Mouse (Mus musculus): ENCODE results near the gene Fam81b. TPM values are rescaled to one million over a fixed set of nuclear protein-coding genes. Genes with fewer than 3 reads are reported as not detected.

Gene Fam81b
- polyA plus RNA-seq, 1 experiment from 2014 or later, result 1.6 TPM

DNA sequence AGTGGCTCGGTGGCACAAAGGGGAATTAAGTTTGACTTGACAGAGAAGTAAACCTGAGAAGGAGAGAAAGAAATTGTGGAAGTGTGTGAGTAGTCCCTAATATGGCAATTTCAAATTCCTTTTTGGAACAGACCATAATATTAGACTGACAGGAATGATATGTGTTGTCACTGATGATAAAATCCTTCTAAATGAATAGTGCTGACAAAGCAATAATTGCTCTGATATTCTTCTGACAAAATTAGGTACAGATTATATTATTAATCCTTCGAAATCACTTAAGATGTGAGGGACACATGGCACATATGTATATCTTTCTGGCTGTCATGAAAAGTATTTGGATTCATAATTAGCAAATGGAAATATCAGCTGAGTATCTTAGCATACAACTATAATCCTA, 89.9 kb downstream of the Fam81b start:
- no peak overlapping the region for H3K27ac ChIP-seq (replicated peaks; ENCODE audit: low read depth, low read length)
- DNase-seq (ENCODE audit: low spot score), result no peak
- H3K9me3 ChIP-seq (ENCODE audit: control insufficient read depth, low read length), result no peaks in the 10 kb centered on the region
- ATAC-seq (ENCODE audit: low read depth), result no peak
- no peak overlapping the region for H3K9ac ChIP-seq (ENCODE audit: low read depth, low read length)
- 87% methylated on average over 2 of the region's 2 CpGs for whole genome bisulfite sequencing
- no peaks in the 10 kb centered on the region for H3K4me1 ChIP-seq (ENCODE audit: control insufficient read depth, insufficient read depth, low read length)
- H3K27me3 ChIP-seq (replicated peaks; ENCODE audit: control insufficient read depth, insufficient read depth, low read length), result no peaks in the 10 kb centered on the region
- no peaks in the 10 kb centered on the region for H3K36me3 ChIP-seq (ENCODE audit: control insufficient read depth, insufficient read depth, low read length)
- H3K4me3 ChIP-seq (ENCODE audit: low read depth, low read length), result no peak overlapping the region
- H3K4me2 ChIP-seq (ENCODE audit: low read depth, low read length), result no peak overlapping the region

DNA sequence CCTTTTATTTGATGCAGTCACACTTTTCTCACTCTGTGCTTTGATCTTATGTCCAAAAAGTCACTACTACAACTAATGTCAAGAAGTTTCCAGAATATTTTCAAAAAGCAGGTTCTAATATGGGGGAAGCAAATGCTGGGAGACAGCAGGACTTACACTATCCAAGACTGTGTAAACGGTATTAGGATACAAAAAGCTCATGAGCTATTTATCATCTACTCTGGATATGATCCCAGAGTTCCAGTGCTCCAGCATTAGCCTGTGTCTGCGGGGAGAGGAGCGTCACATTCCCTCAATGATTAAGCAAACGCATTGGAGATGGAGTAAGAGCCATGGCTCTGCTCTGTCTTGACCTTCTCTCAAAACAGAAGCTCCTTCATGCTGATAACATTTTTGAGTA, 104.9 kb downstream of the Fam81b start:
- no peak overlapping the region for H3K4me2 ChIP-seq (ENCODE audit: low read depth, low read length)
- no peaks in the 10 kb centered on the region for H3K4me1 ChIP-seq (ENCODE audit: control insufficient read depth, insufficient read depth, low read length)
- ATAC-seq (ENCODE audit: low read depth) (no peak), DNase-seq (ENCODE audit: low spot score) (no peak)
- 90% methylated on average over 4 of the region's 4 CpGs for WGBS
- H3K36me3 ChIP-seq (ENCODE audit: control insufficient read depth, insufficient read depth, low read length), result peaks cover 4% of the 10 kb centered on the region; the same call in 1 of the 2 replicates
- no peak overlapping the region for H3K9ac ChIP-seq (ENCODE audit: low read depth, low read length)
- H3K4me3 ChIP-seq (ENCODE audit: low read depth, low read length), result no peak overlapping the region
- no peak overlapping the region for H3K27ac ChIP-seq (replicated peaks; ENCODE audit: low read depth, low read length)
- no peaks in the 10 kb centered on the region for H3K27me3 ChIP-seq (replicated peaks; ENCODE audit: control insufficient read depth, insufficient read depth, low read length)
- no peaks in the 10 kb centered on the region for H3K9me3 ChIP-seq (ENCODE audit: control insufficient read depth, low read length)

DNA sequence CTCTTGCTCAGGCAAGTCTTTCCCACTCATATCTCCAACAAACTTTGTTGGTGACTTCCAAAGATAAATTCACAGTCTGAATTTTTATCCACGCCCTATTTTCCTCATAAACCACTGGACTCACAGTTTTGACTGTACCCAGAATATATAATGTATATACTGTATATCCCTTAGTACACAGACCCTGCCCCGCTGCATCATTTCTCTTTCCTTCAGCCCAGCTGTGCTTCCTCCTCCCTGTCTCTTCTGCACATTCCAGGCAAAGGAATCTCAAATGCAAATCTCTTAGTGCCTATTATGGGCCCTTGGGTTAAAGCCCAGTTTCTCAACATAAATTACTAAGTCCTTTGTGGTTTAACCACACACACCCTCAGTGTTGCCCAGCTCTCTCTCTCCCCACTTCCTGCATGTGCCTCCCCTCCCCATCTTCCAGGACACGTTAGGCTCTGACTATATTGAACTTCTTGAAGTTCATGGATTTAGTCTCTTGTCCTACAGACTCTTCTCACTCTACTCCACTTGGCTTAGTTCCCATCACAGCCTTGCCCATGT, 107.5 kb downstream of the Fam81b start:
- Histone ChIP-seq H3K9ac (ENCODE audit: low read depth, low read length) (no peak overlapping the region), H3K4me2 (ENCODE audit: low read depth, low read length) (no peak overlapping the region), H3K9me3 (ENCODE audit: control insufficient read depth, low read length) (no peaks in the 10 kb centered on the region), H3K36me3 (ENCODE audit: control insufficient read depth, insufficient read depth, low read length) (peaks cover 13% of the 10 kb centered on the region; the same call in 1 of the 2 replicates), H3K27me3 (replicated peaks; ENCODE audit: control insufficient read depth, insufficient read depth, low read length) (no peaks in the 10 kb centered on the region), H3K27ac (replicated peaks; ENCODE audit: low read depth, low read length) (no peak overlapping the region), H3K4me3 (ENCODE audit: low read depth, low read length) (no peak overlapping the region), H3K4me1 (ENCODE audit: control insufficient read depth, insufficient read depth, low read length) (no peaks in the 10 kb centered on the region)
- WGBS, result 81% methylated on average over 3 of the region's 3 CpGs
- peak; percentile 29 for DNase-seq (ENCODE audit: low spot score)
- 0 out of 2 replicates have a peak, but pooled peaks have one; percentile 30 for ATAC-seq (ENCODE audit: low read depth)

DNA sequence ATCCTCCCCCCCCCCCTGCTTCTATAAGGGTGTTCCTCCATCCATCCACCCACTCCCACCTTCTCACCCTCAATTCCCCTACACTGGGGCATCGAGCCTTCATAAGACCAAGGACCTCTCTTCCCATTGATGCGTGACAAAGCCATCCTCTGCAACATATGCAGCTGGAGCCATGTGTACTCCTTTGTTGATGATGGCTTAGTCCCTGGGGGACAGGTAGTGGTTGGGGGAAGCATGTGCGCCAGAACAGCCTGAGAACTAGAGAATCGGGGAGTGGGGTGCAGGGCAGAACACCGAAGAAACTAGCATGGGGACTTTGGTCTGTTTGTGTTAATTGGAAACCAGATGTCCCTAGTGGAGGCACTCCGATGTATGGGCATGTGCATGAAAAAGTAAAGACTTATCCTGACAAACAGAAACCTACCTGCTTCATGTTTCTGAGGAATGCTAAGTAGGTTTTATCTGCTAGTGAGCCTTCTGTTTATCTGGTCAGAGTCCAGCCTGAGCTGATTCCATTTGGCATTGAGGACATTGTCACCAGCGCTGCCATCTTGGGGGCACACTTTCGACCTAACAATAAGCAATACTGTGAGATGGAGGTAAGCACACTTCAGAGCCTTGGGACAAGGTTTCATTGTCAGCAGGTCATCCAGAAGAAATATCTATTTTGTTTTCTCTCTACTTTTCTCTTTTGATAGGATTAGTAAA, 109.3 kb downstream of the Fam81b start:
- DNase-seq (ENCODE audit: low spot score) (no peak), ATAC-seq (ENCODE audit: low read depth) (no peak)
- H3K9me3 ChIP-seq (ENCODE audit: control insufficient read depth, low read length), result no peaks in the 10 kb centered on the region
- H3K4me1 ChIP-seq (ENCODE audit: control insufficient read depth, insufficient read depth, low read length), result no peaks in the 10 kb centered on the region
- peaks cover 31% of the 10 kb centered on the region for H3K36me3 ChIP-seq (ENCODE audit: control insufficient read depth, insufficient read depth, low read length)
- 87% methylated on average over 8 of the region's 8 CpGs for WGBS
- no peak overlapping the region for H3K9ac ChIP-seq (ENCODE audit: low read depth, low read length)
- no peak overlapping the region for H3K4me2 ChIP-seq (ENCODE audit: low read depth, low read length)
- no peaks in the 10 kb centered on the region for H3K27me3 ChIP-seq (replicated peaks; ENCODE audit: control insufficient read depth, insufficient read depth, low read length)
- H3K27ac ChIP-seq (replicated peaks; ENCODE audit: low read depth, low read length), result no peak overlapping the region
- no peak overlapping the region for H3K4me3 ChIP-seq (ENCODE audit: low read depth, low read length)

DNA sequence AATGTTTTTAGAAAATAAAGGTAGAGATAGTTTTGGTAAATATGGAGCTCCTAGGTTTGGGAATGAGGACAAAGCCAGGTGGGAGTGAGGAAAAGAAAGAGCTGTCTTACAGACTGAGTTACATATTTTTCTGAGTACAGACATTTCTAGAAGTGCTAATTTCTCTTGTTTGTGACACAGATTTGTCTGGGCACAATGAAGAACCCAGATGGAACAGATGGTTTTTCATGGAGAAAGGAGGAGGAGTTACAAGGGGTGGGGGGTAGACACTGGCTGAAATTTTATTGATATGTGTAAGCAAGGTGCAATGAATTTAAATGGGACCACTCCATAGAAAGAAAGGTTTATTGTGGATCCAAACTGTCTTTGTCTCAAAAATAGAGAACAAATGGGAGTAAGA, 109.9 kb downstream of the Fam81b start:
- Histone ChIP-seq H3K36me3 (ENCODE audit: control insufficient read depth, insufficient read depth, low read length) (peaks cover 37% of the 10 kb centered on the region), H3K27ac (replicated peaks; ENCODE audit: low read depth, low read length) (no peak overlapping the region), H3K9me3 (ENCODE audit: control insufficient read depth, low read length) (no peaks in the 10 kb centered on the region), H3K27me3 (replicated peaks; ENCODE audit: control insufficient read depth, insufficient read depth, low read length) (no peaks in the 10 kb centered on the region), H3K4me2 (ENCODE audit: low read depth, low read length) (no peak overlapping the region), H3K4me3 (ENCODE audit: low read depth, low read length) (no peak overlapping the region), H3K9ac (ENCODE audit: low read depth, low read length) (no peak overlapping the region), H3K4me1 (ENCODE audit: control insufficient read depth, insufficient read depth, low read length) (no peaks in the 10 kb centered on the region)
- DNase-seq (ENCODE audit: low spot score) (no peak), ATAC-seq (ENCODE audit: low read depth) (no peak)

DNA sequence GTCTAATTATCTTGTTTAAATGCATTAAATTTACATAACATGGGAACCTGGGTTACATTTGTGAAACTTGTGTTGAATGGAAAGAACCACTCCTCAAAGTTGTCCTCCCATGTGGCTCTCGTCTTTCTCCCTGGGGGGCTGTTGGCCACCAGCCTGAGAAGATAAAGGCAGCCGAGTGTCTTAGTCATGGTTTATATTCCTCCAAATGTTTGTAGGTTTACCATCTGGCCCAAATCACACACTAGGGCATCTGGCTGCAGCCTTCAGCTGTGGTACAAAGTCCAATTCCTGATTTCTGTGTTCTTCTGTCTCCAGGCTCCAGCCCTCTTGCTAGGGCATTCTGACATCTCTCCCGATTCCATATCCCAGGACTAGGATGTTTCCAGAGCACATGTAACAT, 114.6 kb downstream of the Fam81b start:
- Histone ChIP-seq H3K9ac (ENCODE audit: low read depth, low read length) (no peak overlapping the region), H3K27me3 (replicated peaks; ENCODE audit: control insufficient read depth, insufficient read depth, low read length) (no peaks in the 10 kb centered on the region), H3K36me3 (ENCODE audit: control insufficient read depth, insufficient read depth, low read length) (peaks cover 59% of the 10 kb centered on the region), H3K4me1 (ENCODE audit: control insufficient read depth, insufficient read depth, low read length) (no peaks in the 10 kb centered on the region), H3K4me2 (ENCODE audit: low read depth, low read length) (no peak overlapping the region), H3K4me3 (ENCODE audit: low read depth, low read length) (no peak overlapping the region), H3K9me3 (ENCODE audit: control insufficient read depth, low read length) (no peaks in the 10 kb centered on the region), H3K27ac (replicated peaks; ENCODE audit: low read depth, low read length) (no peak overlapping the region)
- 66% methylated on average over 3 of the region's 3 CpGs for WGBS
- DNase-seq (ENCODE audit: low spot score) (no peak), ATAC-seq (ENCODE audit: low read depth) (no peak)

DNA sequence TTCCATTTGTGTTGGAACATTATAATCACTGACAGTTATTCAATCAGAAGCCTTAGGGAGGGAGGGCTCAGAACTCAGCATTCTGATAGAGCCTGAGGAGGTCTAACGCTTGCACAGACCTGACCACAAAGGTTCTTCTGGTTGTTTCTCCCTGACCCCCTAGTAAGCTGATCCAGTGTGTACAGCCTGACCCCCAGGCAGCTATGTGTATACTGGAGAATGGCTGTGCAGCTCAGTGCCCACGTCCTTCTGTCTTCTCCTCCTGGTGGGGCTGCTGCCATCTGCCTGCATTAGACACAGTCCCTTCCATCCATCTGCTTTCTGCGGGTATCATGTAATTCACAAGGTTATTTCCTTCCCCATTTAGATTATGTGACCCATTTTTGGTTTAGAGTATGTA, 115.7 kb downstream of the Fam81b start:
- no peak overlapping the region for H3K4me3 ChIP-seq (ENCODE audit: low read depth, low read length)
- H3K9me3 ChIP-seq (ENCODE audit: control insufficient read depth, low read length), result no peaks in the 10 kb centered on the region
- H3K9ac ChIP-seq (ENCODE audit: low read depth, low read length), result no peak overlapping the region
- WGBS, result 83% methylated on average over 3 of the region's 3 CpGs
- DNase-seq (ENCODE audit: low spot score) (no peak), ATAC-seq (ENCODE audit: low read depth) (no peak)
- H3K27me3 ChIP-seq (replicated peaks; ENCODE audit: control insufficient read depth, insufficient read depth, low read length), result no peaks in the 10 kb centered on the region
- H3K4me1 ChIP-seq (ENCODE audit: control insufficient read depth, insufficient read depth, low read length), result no peaks in the 10 kb centered on the region
- H3K4me2 ChIP-seq (ENCODE audit: low read depth, low read length), result no peak overlapping the region
- peaks cover 63% of the 10 kb centered on the region for H3K36me3 ChIP-seq (ENCODE audit: control insufficient read depth, insufficient read depth, low read length)
- H3K27ac ChIP-seq (replicated peaks; ENCODE audit: low read depth, low read length), result no peak overlapping the region

DNA sequence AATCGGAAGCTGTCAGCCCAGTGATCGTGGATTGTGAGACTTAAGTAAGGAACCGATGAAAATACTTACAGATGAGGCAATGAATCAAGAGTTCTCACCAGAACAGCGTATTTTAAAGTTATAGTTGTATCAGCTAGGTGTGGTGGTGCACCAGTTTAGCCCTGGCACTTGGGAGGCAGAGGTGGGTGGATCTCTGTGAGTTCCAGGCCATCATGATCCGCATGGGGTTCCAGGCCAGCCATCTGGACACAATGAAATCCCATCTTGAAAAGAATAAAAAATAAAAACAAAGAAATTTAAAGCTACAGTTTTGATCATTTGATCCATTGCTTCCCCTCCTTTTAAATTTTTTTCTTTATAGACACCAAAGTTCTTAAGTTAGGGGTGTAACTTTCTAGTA, 117.2 kb downstream of the Fam81b start:
- peaks cover 62% of the 10 kb centered on the region for H3K36me3 ChIP-seq (ENCODE audit: control insufficient read depth, insufficient read depth, low read length)
- WGBS, result 87% methylated on average over 5 of the region's 5 CpGs
- no peak for ATAC-seq (ENCODE audit: low read depth)
- H3K27ac ChIP-seq (replicated peaks; ENCODE audit: low read depth, low read length), result no peak overlapping the region
- no peak for DNase-seq (ENCODE audit: low spot score)
- no peak overlapping the region for H3K4me2 ChIP-seq (ENCODE audit: low read depth, low read length)
- H3K4me3 ChIP-seq (ENCODE audit: low read depth, low read length), result no peak overlapping the region
- no peaks in the 10 kb centered on the region for H3K9me3 ChIP-seq (ENCODE audit: control insufficient read depth, low read length)
- H3K9ac ChIP-seq (ENCODE audit: low read depth, low read length), result no peak overlapping the region
- no peaks in the 10 kb centered on the region for H3K27me3 ChIP-seq (replicated peaks; ENCODE audit: control insufficient read depth, insufficient read depth, low read length)
- H3K4me1 ChIP-seq (ENCODE audit: control insufficient read depth, insufficient read depth, low read length), result no peaks in the 10 kb centered on the region

DNA sequence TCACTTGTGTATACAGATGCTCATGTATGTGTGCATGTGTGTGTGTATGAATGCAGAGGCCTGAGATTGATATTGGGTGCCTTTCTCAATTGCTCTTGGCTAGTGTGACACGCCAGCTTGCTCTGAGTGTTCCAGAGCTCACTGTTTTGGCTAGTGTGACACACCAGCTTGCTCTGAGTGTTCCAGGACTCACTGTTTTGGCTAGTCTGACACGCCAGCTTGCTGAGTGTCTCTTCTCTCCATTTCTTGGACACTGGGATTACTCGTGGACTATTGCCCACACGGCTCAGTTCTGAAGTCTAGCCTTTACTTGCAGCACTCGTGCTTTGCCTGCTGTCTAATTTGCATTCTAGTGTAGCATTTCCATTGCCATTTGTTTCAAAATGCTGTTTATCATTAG, 126.2 kb downstream of the Fam81b start:
- no peaks in the 10 kb centered on the region for H3K4me1 ChIP-seq (ENCODE audit: control insufficient read depth, insufficient read depth, low read length)
- ATAC-seq (ENCODE audit: low read depth) (no peak), DNase-seq (ENCODE audit: low spot score) (no peak)
- no peak overlapping the region for H3K4me3 ChIP-seq (ENCODE audit: low read depth, low read length)
- WGBS, result 98% methylated on average over 5 of the region's 5 CpGs
- peaks cover 14% of the 10 kb centered on the region for H3K9me3 ChIP-seq (ENCODE audit: control insufficient read depth, low read length)
- peaks cover 54% of the 10 kb centered on the region for H3K36me3 ChIP-seq (ENCODE audit: control insufficient read depth, insufficient read depth, low read length)
- H3K27me3 ChIP-seq (replicated peaks; ENCODE audit: control insufficient read depth, insufficient read depth, low read length), result no peaks in the 10 kb centered on the region
- no peak overlapping the region for H3K4me2 ChIP-seq (ENCODE audit: low read depth, low read length)
- no peak overlapping the region for H3K9ac ChIP-seq (ENCODE audit: low read depth, low read length)
- no peak overlapping the region for H3K27ac ChIP-seq (replicated peaks; ENCODE audit: low read depth, low read length)
